Mouse (Mus musculus) liver, postnatal 0 days (tissue): ENCODE results near the gene Rnf187.

Experiments used
- CTCF ChIP-seq: sonication (generic); IDR thresholded peaks from 2 replicates; pipeline ENCODE4 v1.5.1; 2016; ENCODE audit warnings: antibody characterized with exemption, low read depth
- EP300 ChIP-seq: IDR thresholded peaks from 2 replicates; pipeline ENCODE4 v1.6.1; 2016; ENCODE audit warnings: antibody characterized with exemption, low read depth, mild to moderate bottlenecking

DNA sequence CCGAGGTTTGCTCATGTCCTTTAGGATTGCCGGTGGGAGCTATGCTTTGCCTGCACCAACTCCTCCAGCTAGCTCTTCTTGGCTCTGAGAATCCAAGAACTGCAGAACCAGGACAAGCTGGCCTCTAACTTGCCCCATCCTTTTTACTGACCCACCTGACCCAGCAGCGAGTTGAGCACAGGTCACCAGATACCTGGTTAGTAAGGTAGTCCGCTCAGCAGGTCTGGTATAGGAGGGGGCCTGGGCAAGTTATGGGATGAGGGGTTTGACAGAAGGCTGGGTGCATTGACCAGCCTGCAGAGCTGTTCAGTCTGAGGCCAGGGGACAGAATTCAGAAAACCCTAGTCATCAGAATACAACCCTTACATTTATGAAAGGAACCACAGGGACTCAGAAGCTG lies 9.7 kb downstream of the Rnf187 start:
- TF ChIP-seq CTCF (no peak), EP300 (no peak)
